Mouse (Mus musculus) adrenal gland, postnatal 25 days (tissue): ENCODE measurements around the gene Atf6. TPM values are rescaled to one million over a fixed set of nuclear protein-coding genes. Genes with fewer than 3 reads are reported as not detected.

ENCODE experiments used
- DNase-seq: peaks from one replicate; pipeline ENCODE4 v3.0.0; 2021; ENCODE audit warnings: mixed read lengths
- total RNA-seq: library from RNA; stranded (reverse); gene quantifications from 2 replicates; pipeline ENCODE4 v1.2.3, GENCODE M21; 2021

The Atf6 gene
- total RNA-seq, 1 experiment from 2014 or later = 34.8 TPM

- DNase-seq = no peak
These were observed 15.4 kb upstream of the Atf6 start for GRCm38 (mm10) chr1:170882915-170883485.

- DNase-seq = no peak
These were observed 9.3 kb upstream of the Atf6 start for GRCm38 (mm10) chr1:170876906-170877305.

GRCm38 (mm10) chr1:170875676-170876075 lies 8.1 kb upstream of the Atf6 start:
- no peak for DNase-seq

- no peak for DNase-seq
These were observed 4.4 kb upstream of the Atf6 start for GRCm38 (mm10) chr1:170871961-170872360.

GRCm38 (mm10) chr1:170871402-170871801 lies 3.8 kb upstream of the Atf6 start:
- DNase-seq = no peak

- no peak for DNase-seq
These were observed 1.3 kb upstream of the Atf6 start for GRCm38 (mm10) chr1:170868905-170869283.

- DNase-seq = peak; percentile 45
These were observed 735 bp upstream of the Atf6 start for GRCm38 (mm10) chr1:170868107-170868904.

- no peak for DNase-seq
These were observed 430 bp downstream of the Atf6 start for GRCm38 (mm10) chr1:170866992-170867690.

- no peak for DNase-seq
These were observed 2.2 kb downstream of the Atf6 start for GRCm38 (mm10) chr1:170865406-170865805.

GRCm38 (mm10) chr1:170864754-170865153 lies 2.8 kb downstream of the Atf6 start:
- no peak for DNase-seq

GRCm38 (mm10) chr1:170864234-170864633 lies 3.3 kb downstream of the Atf6 start:
- no peak for DNase-seq

GRCm38 (mm10) chr1:170863033-170863432 lies 4.5 kb downstream of the Atf6 start:
- DNase-seq = no peak

GRCm38 (mm10) chr1:170862435-170862717 lies 5.2 kb downstream of the Atf6 start:
- no peak for DNase-seq

GRCm38 (mm10) chr1:170861671-170862434 lies 5.7 kb downstream of the Atf6 start:
- no peak for DNase-seq

- no peak for DNase-seq
These were observed 8.7 kb downstream of the Atf6 start for GRCm38 (mm10) chr1:170858872-170859271.

- DNase-seq = no peak
These were observed 10.2 kb downstream of the Atf6 start for GRCm38 (mm10) chr1:170857369-170857768.

GRCm38 (mm10) chr1:170855056-170855760 lies 12.4 kb downstream of the Atf6 start:
- DNase-seq = no peak

GRCm38 (mm10) chr1:170853604-170854003 lies 14.0 kb downstream of the Atf6 start:
- DNase-seq = no peak

GRCm38 (mm10) chr1:170850637-170851624 lies 16.6 kb downstream of the Atf6 start:
- DNase-seq = no peak

GRCm38 (mm10) chr1:170850007-170850406 lies 17.6 kb downstream of the Atf6 start:
- no peak for DNase-seq
